Mouse (Mus musculus): ENCODE data around the gene Gm42372. TPM values are rescaled to one million over a fixed set of nuclear protein-coding genes. Genes with fewer than 3 reads are reported as not detected.

The Gm42372 gene
- polyA plus RNA-seq, 1 experiment from 2014 or later, result 0.96 TPM

DNA sequence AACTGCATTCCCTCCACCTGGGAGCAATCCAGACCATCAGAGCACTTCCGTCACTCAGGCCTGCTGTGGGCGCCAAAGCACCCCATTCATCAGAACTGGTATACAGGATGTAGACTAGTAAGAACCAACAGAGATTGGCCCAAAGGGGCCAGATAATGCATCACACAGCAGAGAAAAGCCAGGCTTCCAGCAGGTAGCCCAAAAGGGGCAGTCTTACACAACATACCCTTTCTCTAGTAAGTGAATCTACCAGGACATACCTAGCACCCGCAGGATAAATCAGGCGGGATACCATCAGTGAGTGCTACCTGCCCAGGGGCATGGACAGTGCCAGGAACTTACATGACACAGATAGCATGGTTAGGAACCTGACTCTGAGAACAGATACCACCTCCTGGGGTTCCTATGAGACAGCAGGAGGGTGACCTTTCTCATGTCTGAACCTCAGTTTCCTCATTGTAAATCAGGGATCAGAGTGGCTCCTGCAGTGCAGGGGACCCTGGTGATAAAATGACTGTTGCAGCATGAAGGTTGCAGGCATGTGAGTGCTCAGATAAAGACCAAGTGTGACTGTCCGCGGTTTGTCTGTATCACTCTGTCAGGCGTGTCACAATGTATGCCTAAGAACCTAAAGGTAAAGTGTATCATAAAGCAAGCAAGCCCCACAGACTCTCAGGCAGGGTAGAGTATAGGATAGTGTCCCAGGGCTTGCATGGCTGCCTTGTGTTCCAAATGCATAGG is 36.7 kb downstream of the Gm42372 start:
- Histone ChIP-seq H3K27me3 (ENCODE audit: low read depth, poor library complexity, severe bottlenecking) (no peaks in the 10 kb centered on the region), H3K4me3 (no peak overlapping the region)
- 90% methylated on average over 7 of the region's 7 CpGs for WGBS

DNA sequence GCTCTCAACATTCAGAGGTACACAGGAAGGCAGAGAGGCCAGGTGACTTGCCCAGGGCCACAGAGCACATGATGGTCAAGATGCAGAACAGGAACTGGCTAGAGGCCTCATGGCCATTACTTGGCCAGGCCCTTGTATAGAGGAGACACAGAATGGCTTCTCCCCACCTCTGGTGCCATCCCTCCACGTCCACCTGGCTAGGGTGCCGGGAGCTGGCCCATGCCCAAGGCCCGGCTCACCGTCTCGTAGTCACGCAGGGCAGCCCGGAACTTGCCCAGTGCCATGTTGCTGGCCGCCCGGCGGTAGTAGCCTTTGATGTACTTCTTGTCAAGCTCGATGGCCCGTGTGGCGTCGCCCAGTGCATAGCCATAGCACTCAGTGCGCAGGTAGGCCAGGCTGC is 39.3 kb downstream of the Gm42372 start:
- peaks cover 85% of the 10 kb centered on the region for H3K36me3 ChIP-seq
- WGBS, result 96% methylated on average over 15 of the region's 15 CpGs

More for the DNA sequence above, 36.7 kb downstream of the Gm42372 start:
- H3K9me3 ChIP-seq (replicated peaks), result no peaks in the 10 kb centered on the region
- no peak overlapping the region for H3K27ac ChIP-seq
- H3K36me3 ChIP-seq, result peaks cover 97% of the 10 kb centered on the region
- DNase-seq (ENCODE audit: low spot score), result no peak
- peaks cover 11% of the 10 kb centered on the region for H3K4me1 ChIP-seq

GRCm38 (mm10) chr7:17023701-17024100 is 40.8 kb downstream of the Gm42372 start:
- H3K36me3 ChIP-seq, result peaks cover 73% of the 10 kb centered on the region
- 0 out of 2 replicates have a peak overlapping the region, but pooled peaks have one; percentile 42 for H3K27ac ChIP-seq
- H3K9me3 ChIP-seq (replicated peaks), result no peaks in the 10 kb centered on the region
- H3K4me1 ChIP-seq, result peaks cover 35% of the 10 kb centered on the region
- WGBS, result 85% methylated on average over 4 of the region's 4 CpGs
- no peak for DNase-seq (ENCODE audit: low spot score)
- H3K27me3 ChIP-seq (ENCODE audit: low read depth, poor library complexity, severe bottlenecking), result no peaks in the 10 kb centered on the region
- H3K4me3 ChIP-seq, result no peak overlapping the region

More for the DNA sequence above, 39.3 kb downstream of the Gm42372 start:
- no peaks in the 10 kb centered on the region for H3K9me3 ChIP-seq (replicated peaks)
- H3K4me1 ChIP-seq, result peaks cover 35% of the 10 kb centered on the region
- no peak for DNase-seq (ENCODE audit: low spot score)
- no peak overlapping the region for H3K4me3 ChIP-seq
- H3K27ac ChIP-seq, result no peak overlapping the region
- H3K27me3 ChIP-seq (ENCODE audit: low read depth, poor library complexity, severe bottlenecking), result no peaks in the 10 kb centered on the region

DNA sequence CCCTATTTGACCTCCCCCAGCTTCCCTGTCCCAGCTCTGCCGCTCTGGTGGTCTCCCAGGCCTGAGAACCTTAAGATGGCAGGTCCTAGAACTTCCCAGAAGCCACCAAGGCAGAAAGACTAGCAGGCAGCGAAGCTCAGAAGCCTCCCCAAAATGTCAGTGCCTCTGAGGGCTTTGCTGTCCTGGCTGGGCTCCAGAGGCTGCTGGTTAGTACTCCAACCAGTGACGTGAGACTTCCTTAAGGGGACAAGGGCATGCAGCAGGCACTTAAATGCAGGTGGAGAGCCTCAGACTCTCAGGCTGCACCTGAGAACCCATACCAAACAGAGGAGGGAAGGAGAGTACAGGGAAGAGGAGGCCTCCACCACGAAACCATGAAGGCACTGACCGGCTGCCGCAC is 41.3 kb downstream of the Gm42372 start:
- Histone ChIP-seq H3K4me3 (no peak overlapping the region), H3K27ac (peak overlapping the region; percentile 42; the same call in 1 of the 2 replicates), H3K36me3 (peaks cover 68% of the 10 kb centered on the region), H3K27me3 (ENCODE audit: low read depth, poor library complexity, severe bottlenecking) (no peaks in the 10 kb centered on the region), H3K4me1 (peaks cover 35% of the 10 kb centered on the region), H3K9me3 (replicated peaks) (no peaks in the 10 kb centered on the region)
- WGBS, result 94% methylated on average over 6 of the region's 6 CpGs
- DNase-seq (ENCODE audit: low spot score), result no peak

DNA sequence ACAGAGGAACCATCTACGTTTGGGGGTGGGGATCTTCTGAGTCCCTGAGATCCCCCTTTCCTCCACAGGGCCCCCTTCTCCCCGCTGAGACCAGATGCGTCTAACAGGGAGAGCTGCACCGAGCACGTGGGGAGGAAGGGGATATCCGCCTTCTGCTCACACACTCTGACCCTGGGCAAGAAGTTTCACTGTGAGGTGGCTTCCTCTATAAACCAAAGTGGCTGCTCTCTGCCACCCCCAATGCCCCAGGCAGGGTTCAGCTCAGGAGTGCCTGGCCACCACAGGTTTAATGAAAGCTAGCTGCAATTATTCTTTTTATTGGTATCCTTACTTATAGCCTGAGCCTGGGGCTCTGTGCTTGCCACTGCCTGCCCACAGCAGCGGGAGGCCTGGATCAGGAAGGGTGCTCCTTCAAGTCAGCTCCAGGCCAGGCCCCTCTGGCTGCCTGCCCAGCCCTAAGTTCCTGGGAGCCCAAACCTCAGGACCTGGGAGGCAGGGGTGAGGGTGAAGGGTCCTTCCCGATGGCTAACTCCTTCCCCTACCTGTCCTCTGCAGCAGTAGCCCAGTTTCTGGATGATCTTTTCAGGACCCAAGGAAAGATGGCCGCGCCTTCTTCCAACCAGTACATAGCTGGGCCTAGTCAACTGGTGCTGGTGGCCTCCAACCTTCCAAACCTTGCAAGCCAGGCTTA is 42.1 kb downstream of the Gm42372 start:
- Histone ChIP-seq H3K36me3 (peaks cover 60% of the 10 kb centered on the region), H3K4me3 (0 out of 2 replicates have a peak overlapping the region, but pooled peaks have one; percentile 7), H3K4me1 (peaks cover 35% of the 10 kb centered on the region), H3K27me3 (ENCODE audit: low read depth, poor library complexity, severe bottlenecking) (no peaks in the 10 kb centered on the region), H3K9me3 (replicated peaks) (no peaks in the 10 kb centered on the region), H3K27ac (peak overlapping the region; percentile 42)
- WGBS, result 88% methylated on average over 10 of the region's 10 CpGs
- DNase-seq (ENCODE audit: low spot score), result no peak

- Histone ChIP-seq H3K4me3 (0 out of 2 replicates have a peak overlapping the region, but pooled peaks have one; percentile 7), H3K27me3 (ENCODE audit: low read depth, poor library complexity, severe bottlenecking) (no peaks in the 10 kb centered on the region), H3K27ac (no peak overlapping the region), H3K36me3 (peaks cover 55% of the 10 kb centered on the region), H3K4me1 (peaks cover 35% of the 10 kb centered on the region), H3K9me3 (replicated peaks) (no peaks in the 10 kb centered on the region)
- no peak for DNase-seq (ENCODE audit: low spot score)
- 84% methylated on average over 4 of the region's 4 CpGs for WGBS
Measured at GRCm38 (mm10) chr7:17025505-17025894, 42.6 kb downstream of the Gm42372 start.

DNA sequence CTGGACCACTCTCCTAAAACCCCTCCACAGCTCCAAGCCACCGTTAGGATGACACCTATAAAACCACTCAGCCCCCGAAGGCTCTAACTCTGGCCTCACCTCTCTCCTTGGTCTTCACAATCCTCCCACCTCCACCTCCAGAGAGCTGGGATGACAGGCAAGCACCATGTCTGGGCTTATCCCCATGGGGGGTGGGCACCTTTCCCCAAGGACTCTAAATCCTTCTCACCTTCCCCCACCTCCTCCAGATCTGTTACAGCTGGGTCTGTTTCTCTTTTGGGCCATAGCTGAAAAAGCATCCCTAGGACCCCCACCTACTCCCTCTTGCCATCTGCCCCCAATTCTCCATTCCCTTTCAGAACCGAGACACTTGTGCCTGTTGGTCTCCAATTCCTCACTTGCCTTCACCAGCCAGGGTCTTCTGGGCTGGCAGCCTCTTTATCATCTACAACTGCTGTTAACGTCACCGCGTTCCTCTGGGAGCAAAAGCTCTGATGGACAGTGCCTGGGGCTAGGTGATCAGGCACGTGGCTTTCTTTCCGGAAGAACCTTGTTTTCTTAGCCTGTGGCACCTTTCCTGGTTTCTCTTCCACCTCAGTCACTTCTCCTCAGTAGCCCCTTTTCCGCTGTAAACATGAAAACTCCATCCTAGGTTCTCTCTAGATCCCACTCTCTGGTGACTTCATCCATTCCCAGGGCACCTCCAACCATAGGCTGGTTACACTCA is 43.2 kb downstream of the Gm42372 start:
- Histone ChIP-seq H3K4me3 (peak overlapping the region; percentile 84), H3K4me1 (peaks cover 35% of the 10 kb centered on the region), H3K36me3 (peaks cover 49% of the 10 kb centered on the region), H3K27ac (no peak overlapping the region), H3K27me3 (ENCODE audit: low read depth, poor library complexity, severe bottlenecking) (no peaks in the 10 kb centered on the region), H3K9me3 (replicated peaks) (no peaks in the 10 kb centered on the region)
- WGBS, result 75% methylated on average over 9 of the region's 9 CpGs
- no peak for DNase-seq (ENCODE audit: low spot score)

GRCm38 (mm10) chr7:17026710-17027587 is 44.1 kb downstream of the Gm42372 start:
- Histone ChIP-seq H3K4me1 (peaks cover 35% of the 10 kb centered on the region), H3K4me3 (peak overlapping the region; percentile 84), H3K27me3 (ENCODE audit: low read depth, poor library complexity, severe bottlenecking) (no peaks in the 10 kb centered on the region), H3K27ac (peak overlapping the region; percentile 89), H3K36me3 (peaks cover 40% of the 10 kb centered on the region), H3K9me3 (replicated peaks) (no peaks in the 10 kb centered on the region)
- DNase-seq (ENCODE audit: low spot score), result no peak
- 9% methylated on average over 24 of the region's 24 CpGs for WGBS

DNA sequence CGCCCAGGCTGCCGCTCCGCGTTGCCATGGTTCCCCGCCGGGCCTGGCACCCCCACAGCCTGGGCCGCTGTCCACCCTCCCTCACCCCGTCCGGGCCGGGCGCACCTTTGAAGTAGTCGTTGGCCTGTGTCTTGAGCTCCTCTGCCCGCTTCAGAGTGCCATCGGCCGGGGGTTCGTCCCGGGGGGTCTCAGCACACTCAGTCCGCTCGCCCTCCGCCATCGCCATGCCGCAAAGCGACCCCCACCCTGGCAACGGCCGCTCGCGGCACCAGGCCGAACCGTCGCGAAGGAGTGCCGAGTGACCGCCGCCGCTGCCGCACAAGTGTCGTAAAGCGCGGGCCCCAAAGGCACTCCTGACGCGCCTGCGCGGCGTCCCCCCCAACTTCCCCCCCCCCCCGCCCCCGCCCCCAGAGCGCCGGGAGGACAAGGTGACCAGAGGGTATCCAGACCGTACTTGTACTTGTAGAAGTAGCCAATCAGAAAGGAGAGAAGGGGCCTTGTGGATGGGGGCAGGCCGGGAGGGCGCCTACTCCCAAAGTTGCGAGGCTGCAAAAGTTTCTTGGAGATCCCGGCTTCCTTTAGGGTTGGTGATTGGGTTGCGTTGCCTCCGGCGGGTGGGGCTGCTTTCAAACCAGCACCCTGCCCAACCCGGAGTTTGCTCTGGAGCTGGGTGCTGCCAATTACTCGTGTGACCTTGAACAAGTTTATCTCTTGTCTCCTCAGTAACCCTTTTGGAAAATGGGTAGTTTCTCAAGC is 44.9 kb downstream of the Gm42372 start, which contains the start of gene Ppp5c:
Gene Ppp5c (minus strand): TSS at position 337 of the 756 bp plus-strand sequence.
- Histone ChIP-seq H3K9me3 (replicated peaks) (no peaks in the 10 kb centered on the region), H3K27ac (peak within 1 kb of the TSS; percentile 89), H3K4me1 (peaks cover 35% of the 10 kb centered on the region), H3K27me3 (ENCODE audit: low read depth, poor library complexity, severe bottlenecking) (no peaks in the 10 kb centered on the region), H3K4me3 (peak within 1 kb of the TSS; percentile 84), H3K36me3 (peaks cover 32% of the 10 kb centered on the region)
- under 1% methylated on average over 58 of the region's 58 CpGs for WGBS
- peak; percentile 98 for DNase-seq (ENCODE audit: low spot score)

GRCm38 (mm10) chr7:17028923-17029322 is 46.0 kb downstream of the Gm42372 start:
- peaks cover 31% of the 10 kb centered on the region for H3K4me1 ChIP-seq
- no peak overlapping the region for H3K4me3 ChIP-seq
- 73% methylated on average over 7 of the region's 7 CpGs for WGBS
- H3K36me3 ChIP-seq, result peaks cover 21% of the 10 kb centered on the region
- no peak overlapping the region for H3K27ac ChIP-seq
- DNase-seq (ENCODE audit: low spot score), result no peak
- no peaks in the 10 kb centered on the region for H3K27me3 ChIP-seq (ENCODE audit: low read depth, poor library complexity, severe bottlenecking)
- H3K9me3 ChIP-seq (replicated peaks), result no peaks in the 10 kb centered on the region

DNA sequence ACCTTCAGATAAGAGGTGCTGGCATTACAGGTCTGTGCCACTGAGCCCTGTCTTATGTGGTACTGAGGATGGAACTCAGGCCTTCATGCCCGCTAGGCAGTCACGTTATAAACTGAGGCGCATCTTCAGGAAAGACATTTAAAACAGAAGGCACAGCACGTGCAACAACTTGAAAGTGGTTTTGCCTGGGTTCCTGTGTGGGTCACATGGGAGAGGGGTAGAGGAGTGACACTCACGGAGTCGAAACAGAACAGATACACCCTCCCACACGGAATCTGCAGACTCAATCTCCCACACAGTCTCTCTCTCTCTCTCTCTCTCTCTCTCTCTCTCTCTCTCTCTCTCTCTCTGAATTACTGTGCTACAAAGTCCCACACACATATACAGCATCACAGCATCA is 47.4 kb downstream of the Gm42372 start:
- no peaks in the 10 kb centered on the region for H3K9me3 ChIP-seq (replicated peaks)

More for the DNA sequence above, 47.4 kb downstream of the Gm42372 start:
- Histone ChIP-seq H3K27ac (no peak overlapping the region), H3K4me1 (peaks cover 18% of the 10 kb centered on the region), H3K27me3 (ENCODE audit: low read depth, poor library complexity, severe bottlenecking) (no peaks in the 10 kb centered on the region), H3K36me3 (peaks cover 16% of the 10 kb centered on the region), H3K4me3 (no peak overlapping the region)
- DNase-seq (ENCODE audit: low spot score), result no peak
- whole genome bisulfite sequencing, result 86% methylated on average over 7 of the region's 7 CpGs
